Mouse (Mus musculus) lung, postnatal 0 days (tissue): ENCODE measurements at regions not wholly inside any gene's neighbourhood (a gene's known extent, or its start where the extent isn't known, plus 50 kb on each side); places are given as distances from the start of the nearest gene placed in this dataset.

Source experiments
- CTCF ChIP-seq: IDR thresholded peaks from 2 replicates; pipeline ENCODE4 v1.5.1; 2016; ENCODE audit warnings: antibody characterized with exemption, mild to moderate bottlenecking
- EP300 ChIP-seq: IDR thresholded peaks from 2 replicates; pipeline ENCODE4 v1.6.1; 2016; ENCODE audit warnings: antibody characterized with exemption, mild to moderate bottlenecking, control low read depth

- TF ChIP-seq CTCF (no peak), EP300 (no peak)
These were observed 591.5 kb upstream of the Ptbp2 start for GRCm38 (mm10) chr3:120375688-120376289.
